ENCODE assay signal across 9 mouse cellular contexts in the genomic region with DNA sequence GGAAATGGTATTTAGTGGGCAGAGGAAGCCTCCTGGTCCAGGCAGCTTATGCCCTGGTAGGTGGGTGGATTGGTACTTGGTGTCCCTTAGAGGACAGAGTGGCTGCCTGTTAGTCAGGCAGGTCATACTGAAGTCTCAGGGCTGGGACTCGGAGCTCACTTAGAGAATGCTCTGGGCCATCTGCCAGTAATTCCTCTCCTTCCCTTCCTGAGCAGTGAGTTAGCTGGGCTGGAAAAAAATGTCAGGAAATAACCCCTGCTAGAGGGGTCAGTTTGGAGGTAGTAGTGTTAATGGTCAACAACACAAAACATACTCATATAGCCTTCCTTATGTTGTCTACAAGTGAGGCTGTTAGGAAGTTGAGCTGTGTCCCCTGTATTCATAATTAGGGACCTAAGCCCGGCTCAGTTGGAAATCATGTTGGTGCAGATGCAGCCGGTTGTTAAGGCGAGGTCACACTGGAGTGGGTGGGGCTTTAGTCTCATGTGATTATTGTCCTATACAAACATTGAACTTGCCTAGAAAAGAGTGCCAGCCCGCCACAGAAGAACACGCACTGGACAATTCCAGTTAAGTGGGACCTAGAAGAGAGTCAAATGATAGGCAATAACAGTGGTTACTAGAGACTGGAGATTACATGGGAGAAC. TPM values are rescaled to one million over a fixed set of nuclear protein-coding genes. Genes with fewer than 3 reads are reported as not detected.
DNase-seq lines count a peak whose midpoint lies in the region; ATAC-seq and TF ChIP-seq lines count a peak whose summit lies in the region.
"Had no signal": no experiment of that assay in that cellular context is flagged by ENCODE, and none has a peak within 500 bp of the region (broad histone marks: within the 10 kb centered on the region; RNA-seq: fewer than 3 reads in every experiment).

No protein-coding gene starts in this region.

- H3K27me3 ChIP-seq in intestine, embryonic 14.5 days (replicated peaks; ENCODE audit: control insufficient read depth, insufficient read depth, low read length), result no peaks in the 10 kb centered on the region
- H3K27me3 ChIP-seq in liver, embryonic 13.5 days, result no peaks in the 10 kb centered on the region
- H3K27me3 ChIP-seq: neural tube, embryonic 13.5 days had no signal

- WGBS in intestine, embryonic 14.5 days, result 49% methylated on average over 6 of the region's 6 CpGs
- WGBS in liver, embryonic 13.5 days (ENCODE audit: insufficient replicate concordance), result 14% methylated on average over 6 of the region's 6 CpGs

- no peaks in the 10 kb centered on the region for H3K36me3 ChIP-seq in intestine, embryonic 14.5 days (ENCODE audit: control insufficient read depth, insufficient read depth, low read length)
- no peaks in the 10 kb centered on the region for H3K36me3 ChIP-seq in liver, embryonic 13.5 days
- H3K36me3 ChIP-seq: neural tube, embryonic 13.5 days had no signal

- no peak for TF ChIP-seq CTCF in left cerebral cortex, adult 2 months (IDR thresholded peaks at IDR 0.05)

- peak; percentile 57; the same call in 1 of the 2 replicates for ATAC-seq in intestine, embryonic 14.5 days (replicated peaks; ENCODE audit: low FRiP score, low TSS enrichment, low read depth)
- peak; percentile 41; the same call in 1 of the 2 replicates for ATAC-seq in liver, embryonic 13.5 days (ENCODE audit: low read depth)
- no peak for ATAC-seq in erythroblast, adult 5-6 weeks (replicated peaks; ENCODE audit: low FRiP score, poor library complexity, severe bottlenecking)
- ATAC-seq in activated CD4-positive, CD25-positive, alpha-beta regulatory T cell, adult 4 months, result no peak

- no peak overlapping the region for H3K4me2 ChIP-seq in intestine, embryonic 14.5 days (ENCODE audit: low read length)
- H3K4me2 ChIP-seq in liver, embryonic 13.5 days, result no peak overlapping the region
- H3K4me2 ChIP-seq: neural tube, embryonic 13.5 days had no signal

- no peaks in the 10 kb centered on the region for H3K9me3 ChIP-seq in intestine, embryonic 14.5 days (ENCODE audit: control insufficient read depth, low read length)
- no peaks in the 10 kb centered on the region for H3K9me3 ChIP-seq in liver, embryonic 13.5 days (replicated peaks)
- H3K9me3 ChIP-seq: neural tube, embryonic 13.5 days had no signal

- H3K4me1 ChIP-seq in intestine, embryonic 14.5 days (replicated peaks; ENCODE audit: control insufficient read depth, insufficient read depth, low read length), result peaks cover 6% of the 10 kb centered on the region; the same call in 1 of the 2 replicates
- H3K4me1 ChIP-seq in liver, embryonic 13.5 days (replicated peaks), result peaks cover 57% of the 10 kb centered on the region
- H3K4me1 ChIP-seq: neural tube, embryonic 13.5 days had no signal

- 0 out of 2 replicates have a peak overlapping the region, but pooled peaks have one; percentile 48 for H3K27ac ChIP-seq in intestine, embryonic 14.5 days (ENCODE audit: low read depth)
- 0 out of 2 replicates have a peak overlapping the region, but pooled peaks have one; percentile 19 for H3K27ac ChIP-seq in liver, embryonic 13.5 days
- H3K27ac ChIP-seq in left cerebral cortex, adult 2 months, result no peak overlapping the region
- H3K27ac ChIP-seq: neural tube, embryonic 13.5 days had no signal

- no peak overlapping the region for H3K4me3 ChIP-seq in intestine, embryonic 14.5 days (ENCODE audit: low read depth, low read length)
- no peak overlapping the region for H3K4me3 ChIP-seq in liver, embryonic 13.5 days (replicated peaks)
- H3K4me3 ChIP-seq in left cerebral cortex, adult 2 months, result no peak overlapping the region
- H3K4me3 ChIP-seq: neural tube, embryonic 13.5 days had no signal

- DNase-seq in urinary bladder, postnatal 14 days (ENCODE audit: low spot score), result peak; percentile 36
- no peak for DNase-seq in urinary bladder, postnatal 25 days (ENCODE audit: low spot score)
- DNase-seq in intestine, embryonic 14.5 days (ENCODE audit: low spot score), result no peak
- DNase-seq in liver, embryonic 13.5 days, result peak; percentile 15
- no peak for DNase-seq in left cerebral cortex, adult 2 months (ENCODE audit: extremely low spot score in 1 of 2, low spot score in 2 of 2)
- no peak for DNase-seq in cerebellum, postnatal 10 days

- intact Hi-C loops in left cerebral cortex, adult 2 months (cut with DNase I), result no loop called here

- H3K9ac ChIP-seq in intestine, embryonic 14.5 days (ENCODE audit: low read length), result no peak overlapping the region
- H3K9ac ChIP-seq in liver, embryonic 13.5 days, result no peak overlapping the region
- H3K9ac ChIP-seq: neural tube, embryonic 13.5 days had no signal

RNA-seq across cellular contexts. Expression of a gene that starts 18.5 kb away (rescaled TPM):
- 162 and 185 TPM in 2 replicates for polyA plus RNA-seq in intestine, embryonic 14.5 days (2014; fragmentation: Nextera tagmentation; extraction: Ambion mirVana)
- polyA plus RNA-seq in liver, embryonic 13.5 days (2015; fragmentation: Nextera tagmentation; extraction: Ambion mirVana), result 92.5 and 94.7 TPM in 2 replicates
- 52.1 and 58.5 TPM in 2 replicates for total RNA-seq in erythroblast, adult 5-6 weeks (2015; ENCODE audit: low replicate concordance)
- 25.1 and 33.0 TPM in 2 replicates for total RNA-seq in erythroblast, adult 5-6 weeks (2017; ENCODE audit: low replicate concordance)
- 100 to 1,000 TPM in 1 of 2 experiments, 10 to 100 TPM in 1; 73.3 to 104 TPM for polyA plus RNA-seq in activated CD4-positive, CD25-positive, alpha-beta regulatory T cell, adult 4 months (2017; shearing (Covaris generic))
- 10 to 100 TPM; 39.6 to 40.7 TPM for total RNA-seq in left cerebral cortex, adult 2 months (2021)

RNA-seq across cellular contexts. Expression of a gene that starts 33.5 kb away (rescaled TPM):
- 10.3 and 14.1 TPM in 2 replicates for polyA plus RNA-seq in intestine, embryonic 14.5 days (2014; fragmentation: Nextera tagmentation; extraction: Ambion mirVana)
- 12.7 and 13.3 TPM in 2 replicates for polyA plus RNA-seq in liver, embryonic 13.5 days (2015; fragmentation: Nextera tagmentation; extraction: Ambion mirVana)
- total RNA-seq in erythroblast, adult 5-6 weeks (2015; ENCODE audit: low replicate concordance), result 16.1 and 16.7 TPM in 2 replicates
- 20.7 and 26.9 TPM in 2 replicates for total RNA-seq in erythroblast, adult 5-6 weeks (2017; ENCODE audit: low replicate concordance)
- polyA plus RNA-seq in activated CD4-positive, CD25-positive, alpha-beta regulatory T cell, adult 4 months (2017; shearing (Covaris generic)), result under 1 TPM in 1 of 2 experiments, not detected in 1; 0.20 TPM
- total RNA-seq in left cerebral cortex, adult 2 months (2021), result 10 to 100 TPM; 13.7 to 14.6 TPM

Comparison
In these comparisons a context has a peak if more than half of its experiments do, and no peak if none do; other contexts are left out.
1. DNase-seq: peak in urinary bladder, postnatal 14 days (single experiment) and liver, embryonic 13.5 days (single experiment); none in urinary bladder, postnatal 25 days (single experiment), intestine, embryonic 14.5 days (single experiment), left cerebral cortex, adult 2 months (0 of 2) and cerebellum, postnatal 10 days (0 of 2).
2. ATAC-seq: peak in intestine, embryonic 14.5 days (single experiment) and liver, embryonic 13.5 days (single experiment); none in erythroblast, adult 5-6 weeks (single experiment) and activated CD4-positive, CD25-positive, alpha-beta regulatory T cell, adult 4 months (single experiment).